Mouse (Mus musculus) CH12.LX (cell line): Measurements from ENCODE around the gene Slc2a2. TPM values are rescaled to one million over a fixed set of nuclear protein-coding genes. Genes with fewer than 3 reads are reported as not detected.

Source experiments
- DNase-seq: peaks from one replicate; pipeline ENCODE4 v3.0.0-alpha.2; 2013; ENCODE audit errors: extremely low read depth
- H3K27ac ChIP-seq: 2 replicates; pipeline ENCODE4 v1.5.1; 2012; ENCODE audit warnings: low read depth, mild to moderate bottlenecking, control low read depth, moderate library complexity; ENCODE audit not compliant: insufficient read depth
- H3K27me3 ChIP-seq: replicated peaks from 2 replicates; pipeline ENCODE3; 2012; ENCODE audit warnings: inconsistent platforms
- H3K36me3 ChIP-seq, 2 experiments: replicated peaks in 1 of 2; 2 replicates each; pipeline versions ENCODE3 to v1.6.1; 2012; ENCODE audit warnings: inconsistent platforms in 1 of 2, low read length in 1 of 2, mild to moderate bottlenecking in 1 of 2, mixed read lengths in 1 of 2, moderate library complexity in 1 of 2; ENCODE audit not compliant: control insufficient read depth in 1 of 2, insufficient read depth in 1 of 2
- H3K4me1 ChIP-seq, 2 experiments: 2 replicates each; pipeline ENCODE4 v1.6.1; 2012; ENCODE audit warnings: inconsistent platforms in 1 of 2, moderate library complexity in 1 of 2; ENCODE audit not compliant: insufficient read depth in 2 of 2, control insufficient read depth in 1 of 2
- H3K4me2 ChIP-seq: 2 replicates; pipeline ENCODE4 v1.6.1; 2012; ENCODE audit warnings: low read depth, mild to moderate bottlenecking, control low read depth; ENCODE audit not compliant: poor library complexity, insufficient read depth, severe bottlenecking
- H3K4me3 ChIP-seq, 3 experiments: fragments of 150-350 bp in 1 of 3; sonication (generic) in 1 of 3; replicated peaks in 1 of 3; 2 replicates each; pipeline versions ENCODE3 to v1.5.1; 2011 to 2012; ENCODE audit warnings: low read depth in 2 of 3, low read length in 2 of 3, mild to moderate bottlenecking in 2 of 3, moderate library complexity in 2 of 3, control low read depth in 1 of 3, improper control_type of control experiment in 1 of 3, inconsistent platforms in 1 of 3, mixed read lengths in 1 of 3; ENCODE audit not compliant: poor library complexity in 1 of 3
- H3K79me2 ChIP-seq: replicated peaks from 2 replicates; pipeline ENCODE4 v1.6.1; 2012; ENCODE audit warnings: mild to moderate bottlenecking, moderate library complexity; ENCODE audit not compliant: control insufficient read depth, poor library complexity, insufficient read depth, severe bottlenecking; ENCODE audit errors: extremely low read depth
- H3K9ac ChIP-seq: 2 replicates; pipeline ENCODE4 v1.6.1; 2012; ENCODE audit warnings: low read depth, mild to moderate bottlenecking, control low read depth, moderate library complexity; ENCODE audit not compliant: insufficient read depth
- H3K9me3 ChIP-seq: replicated peaks from 2 replicates; pipeline ENCODE3; 2012; ENCODE audit warnings: low read length, inconsistent platforms, mixed read lengths
- BHLHE40 ChIP-seq: IDR thresholded peaks from 2 replicates; pipeline ENCODE4 v1.6.1; 2011; ENCODE audit warnings: mild to moderate bottlenecking, low read depth, low read length, improper control_type of control experiment
- CHD2 ChIP-seq: IDR thresholded peaks from 2 replicates; pipeline ENCODE4 v1.6.1; 2011; ENCODE audit warnings: low read length, improper control_type of control experiment
- CTCF ChIP-seq, 2 experiments: IDR thresholded peaks in 1 of 2; conservative IDR thresholded peaks in 1 of 2; 2 replicates each; pipeline ENCODE4 v1.5.1; 2011 to 2012; ENCODE audit warnings: low read depth in 2 of 2, low read length in 2 of 2, improper control_type of control experiment in 1 of 2, inconsistent platforms in 1 of 2, mild to moderate bottlenecking in 1 of 2, moderate library complexity in 1 of 2
- ELF1 ChIP-seq: IDR thresholded peaks from 2 replicates; pipeline ENCODE4 v1.6.1; 2014; ENCODE audit warnings: low read depth, mild to moderate bottlenecking, inconsistent platforms, low read length, improper control_type of control experiment
- EP300 ChIP-seq: IDR thresholded peaks from 2 replicates; pipeline ENCODE4 v1.6.1; 2011; ENCODE audit warnings: low read length, improper control_type of control experiment
- ETS1 ChIP-seq: conservative IDR thresholded peaks from 2 replicates; pipeline ENCODE4 v1.6.1; 2012; ENCODE audit warnings: low read depth, mild to moderate bottlenecking, inconsistent platforms, low read length, improper control_type of control experiment, moderate library complexity
- GABPA ChIP-seq: IDR thresholded peaks from 2 replicates; pipeline ENCODE4 v1.6.1; 2012; ENCODE audit warnings: low read depth, low read length, improper control_type of control experiment, inconsistent platforms; ENCODE audit not compliant: insufficient replicate concordance
- HCFC1 ChIP-seq: IDR thresholded peaks from 2 replicates; pipeline ENCODE4 v1.6.1; 2012; ENCODE audit warnings: low read depth, mild to moderate bottlenecking, inconsistent platforms, low read length, improper control_type of control experiment
- IRF4 ChIP-seq: IDR thresholded peaks from 2 replicates; pipeline ENCODE4 v1.6.1; 2014; ENCODE audit warnings: low read depth, mild to moderate bottlenecking, inconsistent platforms, low read length, improper control_type of control experiment
- JUN ChIP-seq: IDR thresholded peaks from 2 replicates; pipeline ENCODE4 v1.6.1; 2011; ENCODE audit warnings: low read depth, mild to moderate bottlenecking, low read length, improper control_type of control experiment, moderate library complexity; ENCODE audit not compliant: insufficient read depth
- KAT2A ChIP-seq: IDR thresholded peaks from 2 replicates; pipeline ENCODE4 v1.6.1; 2012; ENCODE audit warnings: low read length, improper control_type of control experiment, inconsistent platforms; ENCODE audit not compliant: insufficient replicate concordance
- MAFK ChIP-seq: IDR thresholded peaks from 2 replicates; pipeline ENCODE4 v1.6.1; 2011; ENCODE audit warnings: low read length, improper control_type of control experiment; ENCODE audit not compliant: insufficient replicate concordance
- MAX ChIP-seq: IDR thresholded peaks from 2 replicates; pipeline ENCODE4 v1.6.1; 2011; ENCODE audit warnings: low read length, improper control_type of control experiment
- MAZ ChIP-seq: IDR thresholded peaks from 2 replicates; pipeline ENCODE4 v1.6.1; 2012; ENCODE audit warnings: low read depth, mild to moderate bottlenecking, inconsistent platforms, low read length, improper control_type of control experiment, moderate library complexity
- MXI1 ChIP-seq: IDR thresholded peaks from 2 replicates; pipeline ENCODE4 v1.6.1; 2011; ENCODE audit warnings: mild to moderate bottlenecking, low read depth, low read length, improper control_type of control experiment
- NELFE ChIP-seq: IDR thresholded peaks from 2 replicates; pipeline ENCODE4 v1.6.1; 2011; ENCODE audit warnings: low read depth, low read length, improper control_type of control experiment
- PAX5 ChIP-seq: IDR thresholded peaks from 2 replicates; pipeline ENCODE4 v1.6.1; 2012; ENCODE audit warnings: low read length, inconsistent platforms, mixed read lengths
- POLR2A ChIP-seq: IDR thresholded peaks from 2 replicates; pipeline ENCODE4 v1.6.1; 2011; ENCODE audit warnings: low read depth, mild to moderate bottlenecking, improper control_type of control experiment, low read length
- POLR2AphosphoS2 ChIP-seq: IDR thresholded peaks from 2 replicates; pipeline ENCODE4 v1.6.1; 2011; ENCODE audit warnings: low read depth, low read length, improper control_type of control experiment
- RAD21 ChIP-seq: IDR thresholded peaks from 2 replicates; pipeline ENCODE4 v1.6.1; 2011; ENCODE audit warnings: low read depth, mild to moderate bottlenecking, low read length, improper control_type of control experiment, moderate library complexity
- RCOR1 ChIP-seq: conservative IDR thresholded peaks from 2 replicates; pipeline ENCODE4 v1.6.1; 2012; ENCODE audit warnings: low read depth, mild to moderate bottlenecking, inconsistent platforms, low read length, improper control_type of control experiment
- SIN3A ChIP-seq: IDR thresholded peaks from 2 replicates; pipeline ENCODE4 v1.6.1; 2012; ENCODE audit warnings: low read length, improper control_type of control experiment, inconsistent platforms
- TCF12 ChIP-seq: IDR thresholded peaks from 2 replicates; pipeline ENCODE4 v1.6.1; 2014; ENCODE audit warnings: low read depth, mild to moderate bottlenecking, inconsistent platforms, low read length, improper control_type of control experiment
- USF2 ChIP-seq: conservative IDR thresholded peaks from 2 replicates; pipeline ENCODE4 v1.6.1; 2011; ENCODE audit warnings: low read depth, low read length, improper control_type of control experiment
- ZC3H11A ChIP-seq: IDR thresholded peaks from 2 replicates; pipeline ENCODE4 v1.6.1; 2012; ENCODE audit warnings: low read depth, mild to moderate bottlenecking, inconsistent platforms, low read length, improper control_type of control experiment
- ZMIZ1 ChIP-seq: IDR thresholded peaks from 2 replicates; pipeline ENCODE4 v1.6.1; 2012; ENCODE audit warnings: low read depth, mild to moderate bottlenecking, inconsistent platforms, low read length, improper control_type of control experiment
- ZNF384 ChIP-seq: IDR thresholded peaks from 2 replicates; pipeline ENCODE4 v1.6.1; 2012; ENCODE audit warnings: low read depth, low read length, improper control_type of control experiment, inconsistent platforms
- dilution Hi-C: fragments of 300-500 bp; cut with MboI; formaldehyde crosslinking; loops from 2 replicates; pipeline ENCODE4 v1.14.3; 2020; ENCODE audit warnings: low sequenced_read_pairs; ENCODE audit not compliant: extremely low pct_unique_long_range_greater_than_20kb, extremely low pct_ligation_motif_present
- in situ Hi-C: fragments of 300-500 bp; cut with MboI; formaldehyde crosslinking; loops from 3 replicates; pipeline ENCODE4 v1.14.3; 2019; ENCODE audit warnings: low sequenced_read_pairs, low pct_ligation_motif_present, low pct_unique_long_range_greater_than_20kb, mixed read lengths
- polyA plus RNA-seq: library from polyadenylated mRNA; unstranded; fragments of >175 nt; gene quantifications from 2 replicates; pipeline ENCODE4 v1.2.1, GENCODE M21; 2012; ENCODE audit warnings: low read depth; ENCODE audit not compliant: insufficient read length
- total RNA-seq, 2 experiments: library from RNA; depleted of rRNA; stranded (reverse); fragments of 300-350 nt in 1 of 2; fragments of >200 nt in 1 of 2; gene quantifications; 2 replicates each; pipeline ENCODE4 v1.2.3; 2012 to 2014

The Slc2a2 gene
- total and polyA plus RNA-seq, 3 experiments, result not detected

GRCm38 (mm10) chr3:28775958-28776357 is 78.3 kb downstream of the Slc2a2 start:
- peaks cover 4% of the 10 kb centered on the region for H3K9me3 ChIP-seq
- no peak overlapping the region for H3K27ac ChIP-seq
- TF ChIP-seq ZMIZ1 (no peak), GABPA (no peak), RCOR1 (no peak), SIN3A (no peak), USF2 (no peak), POLR2AphosphoS2 (no peak), MAX (no peak), MAFK (no peak), BHLHE40 (no peak), KAT2A (no peak), MAZ (no peak), ELF1 (no peak)
- no peak overlapping the region for H3K4me2 ChIP-seq
- no peaks in the 10 kb centered on the region for H3K27me3 ChIP-seq
- H3K9ac ChIP-seq, result no peak overlapping the region
- DNase-seq, result no peak
- no peaks in the 10 kb centered on the region for H3K79me2 ChIP-seq
- H3K36me3 ChIP-seq, result no peaks in the 10 kb centered on the region
- no peaks in the 10 kb centered on the region for H3K4me1 ChIP-seq
- no peak overlapping the region for H3K4me3 ChIP-seq
- in situ Hi-C loops (no loop called here), dilution Hi-C loops (no loop called here)

GRCm38 (mm10) chr3:28776491-28776890 is 78.8 kb downstream of the Slc2a2 start:
- dilution Hi-C loops, result no loop called here
- Histone ChIP-seq H3K9me3 (peaks cover 7% of the 10 kb centered on the region), H3K27ac (no peak overlapping the region), H3K4me2 (no peak overlapping the region), H3K4me1 (no peaks in the 10 kb centered on the region), H3K36me3 (no peaks in the 10 kb centered on the region), H3K79me2 (no peaks in the 10 kb centered on the region), H3K4me3 (no peak overlapping the region), H3K9ac (no peak overlapping the region), H3K27me3 (no peaks in the 10 kb centered on the region)
- TF ChIP-seq ETS1, result no peak
- no peak for TF ChIP-seq ZNF384
- TF ChIP-seq CHD2, result no peak
- DNase-seq, result no peak
- in situ Hi-C loops, result no loop called here

GRCm38 (mm10) chr3:28780511-28780910 is 82.8 kb downstream of the Slc2a2 start:
- no peaks in the 10 kb centered on the region for H3K4me1 ChIP-seq
- TF ChIP-seq TCF12 (no peak), IRF4 (no peak), JUN (no peak), PAX5 (no peak), POLR2AphosphoS2 (no peak), EP300 (no peak), POLR2A (no peak), CTCF (conservative IDR thresholded peaks at IDR 0.05 in 1 of 2, IDR thresholded peaks at IDR 0.05 in 1 of 2; ENCODE audit: low read depth in 2 of 2, low read length in 2 of 2) (no peak), NELFE (no peak), ZC3H11A (no peak), RCOR1 (no peak), ZNF384 (no peak), RAD21 (no peak), GABPA (no peak), HCFC1 (no peak), MXI1 (no peak), BHLHE40 (no peak), ETS1 (no peak)
- in situ Hi-C loops (no loop called here), dilution Hi-C loops (no loop called here)
- no peaks in the 10 kb centered on the region for H3K79me2 ChIP-seq
- DNase-seq, result no peak
- H3K36me3 ChIP-seq, result no peaks in the 10 kb centered on the region
- H3K27me3 ChIP-seq, result no peaks in the 10 kb centered on the region
- peaks cover 9% of the 10 kb centered on the region for H3K9me3 ChIP-seq
- no peak overlapping the region for H3K4me2 ChIP-seq
- no peak overlapping the region for H3K9ac ChIP-seq
- no peak overlapping the region for H3K4me3 ChIP-seq
- no peak overlapping the region for H3K27ac ChIP-seq
